Mouse (Mus musculus) lung, embryonic 14.5 days (tissue): ENCODE measurements around the gene Zfp592. TPM values are rescaled to one million over a fixed set of nuclear protein-coding genes. Genes with fewer than 3 reads are reported as not detected.

ENCODE experiments used
- ATAC-seq: fragments of 200-750 bp; cut with Nextera tagmentation; 2 replicates; pipeline ENCODE4 v1.8.0; 2017; ENCODE audit warnings: mild to moderate bottlenecking, moderate TSS enrichment, moderate library complexity; ENCODE audit not compliant: insufficient read depth
- DNase-seq: peaks from one replicate; pipeline ENCODE4 v3.0.0-alpha.2; 2015
- H3K27ac ChIP-seq: fragments of 300-500 bp; sonication (generic); 2 replicates; pipeline ENCODE4 v1.5.1; 2014; ENCODE audit warnings: low read depth, mild to moderate bottlenecking, moderate library complexity
- H3K27me3 ChIP-seq: fragments of 300-500 bp; sonication (generic); 2 replicates; pipeline ENCODE4 v1.6.1; 2014; ENCODE audit warnings: low read length, control low read depth; ENCODE audit not compliant: insufficient read depth
- H3K36me3 ChIP-seq: fragments of 300-500 bp; sonication (generic); 2 replicates; pipeline ENCODE4 v1.6.1; 2014; ENCODE audit warnings: control low read depth; ENCODE audit not compliant: insufficient read depth
- H3K4me1 ChIP-seq: fragments of 300-500 bp; sonication (generic); 2 replicates; pipeline ENCODE4 v1.6.1; 2014; ENCODE audit warnings: antibody characterized with exemption, control low read depth; ENCODE audit not compliant: insufficient read depth
- H3K4me2 ChIP-seq: fragments of 300-500 bp; sonication (generic); 2 replicates; pipeline ENCODE4 v1.6.1; 2014; ENCODE audit warnings: mild to moderate bottlenecking
- H3K4me3 ChIP-seq: fragments of 300-500 bp; sonication (generic); 2 replicates; pipeline ENCODE4 v1.5.1; 2014; ENCODE audit warnings: low read depth, low read length
- H3K9ac ChIP-seq: fragments of 300-500 bp; sonication (generic); 2 replicates; pipeline ENCODE4 v1.6.1; 2014
- H3K9me3 ChIP-seq: fragments of 300-500 bp; sonication (generic); 2 replicates; pipeline ENCODE4 v1.6.1; 2016; ENCODE audit warnings: low read depth, low read length, control low read depth
- CTCF ChIP-seq: IDR thresholded peaks from 2 replicates; pipeline ENCODE4 v1.5.1; 2016; ENCODE audit warnings: antibody characterized with exemption, low read depth
- WGBS: fragments of 180-500 bp; shearing (Covaris S2); extraction: QIAGEN DNeasy Blood & Tissue Kit; methylation state at CpG from one replicate; pipeline ENCODE4 v1.1.7; 2014; 5-methylcytosine and 5-hydroxymethylcytosine counted together
- polyA plus RNA-seq: library from polyadenylated mRNA; unstranded; fragments of >200 nt; fragmentation: Nextera tagmentation; extraction: Ambion mirVana; gene quantifications from 2 replicates; pipeline ENCODE4 v1.2.1, GENCODE M21; 2014

Gene Zfp592
- polyA plus RNA-seq, 1 experiment from 2014 or later, result 18.1 TPM

DNA sequence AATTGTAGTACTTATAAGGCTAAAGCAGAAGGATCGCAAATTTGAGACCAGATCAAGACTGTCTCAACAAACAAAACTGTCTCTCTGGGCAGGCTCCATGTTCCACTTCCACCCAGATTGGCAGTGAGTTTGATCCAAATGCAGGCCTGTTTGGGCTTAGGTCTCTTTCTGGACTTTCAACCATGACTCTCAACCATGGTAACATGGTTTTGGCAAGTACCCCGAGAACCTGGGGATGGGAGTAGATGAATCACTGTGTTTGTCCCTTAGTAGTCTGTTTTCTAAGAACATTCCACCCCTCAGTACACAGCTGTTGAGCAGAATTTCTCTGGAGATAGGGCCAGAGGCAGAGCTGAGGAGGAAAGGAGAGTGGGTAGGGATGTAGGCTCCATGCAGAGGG is 32.3 kb downstream of the Zfp592 start:
- ATAC-seq, result no peak
- Histone ChIP-seq H3K4me3 (no peak overlapping the region), H3K36me3 (peaks cover 78% of the 10 kb centered on the region), H3K9ac (no peak overlapping the region), H3K4me2 (no peak overlapping the region), H3K27ac (no peak overlapping the region), H3K4me1 (no peaks in the 10 kb centered on the region), H3K27me3 (no peaks in the 10 kb centered on the region), H3K9me3 (no peaks in the 10 kb centered on the region)
- no peak for DNase-seq
- 87% methylated on average over 2 of the region's 2 CpGs for WGBS
- TF ChIP-seq CTCF, result no peak

DNA sequence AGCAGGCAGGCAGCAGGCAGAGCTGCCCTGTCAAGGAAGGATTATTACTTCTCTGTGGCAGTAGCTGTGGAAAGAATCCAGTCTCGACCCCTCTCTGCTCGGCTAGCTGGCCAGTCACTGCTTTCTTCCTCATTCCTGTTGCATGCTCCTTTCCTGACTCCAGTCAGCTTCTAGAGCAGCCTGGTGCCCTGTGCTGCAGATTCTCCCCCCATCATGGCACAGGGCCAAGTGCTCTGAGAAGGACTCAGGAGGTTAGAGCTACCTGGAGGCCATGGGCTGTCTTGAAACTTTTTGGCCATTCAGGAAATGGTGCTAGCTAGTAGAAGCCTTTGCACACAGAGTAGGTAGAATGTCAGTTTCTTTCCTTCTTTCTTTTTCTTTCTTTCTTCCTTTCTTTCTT is 46.2 kb downstream of the Zfp592 start:
- 75% methylated on average over 2 of the region's 2 CpGs for WGBS
- H3K36me3 ChIP-seq, result peaks cover 92% of the 10 kb centered on the region

DNA sequence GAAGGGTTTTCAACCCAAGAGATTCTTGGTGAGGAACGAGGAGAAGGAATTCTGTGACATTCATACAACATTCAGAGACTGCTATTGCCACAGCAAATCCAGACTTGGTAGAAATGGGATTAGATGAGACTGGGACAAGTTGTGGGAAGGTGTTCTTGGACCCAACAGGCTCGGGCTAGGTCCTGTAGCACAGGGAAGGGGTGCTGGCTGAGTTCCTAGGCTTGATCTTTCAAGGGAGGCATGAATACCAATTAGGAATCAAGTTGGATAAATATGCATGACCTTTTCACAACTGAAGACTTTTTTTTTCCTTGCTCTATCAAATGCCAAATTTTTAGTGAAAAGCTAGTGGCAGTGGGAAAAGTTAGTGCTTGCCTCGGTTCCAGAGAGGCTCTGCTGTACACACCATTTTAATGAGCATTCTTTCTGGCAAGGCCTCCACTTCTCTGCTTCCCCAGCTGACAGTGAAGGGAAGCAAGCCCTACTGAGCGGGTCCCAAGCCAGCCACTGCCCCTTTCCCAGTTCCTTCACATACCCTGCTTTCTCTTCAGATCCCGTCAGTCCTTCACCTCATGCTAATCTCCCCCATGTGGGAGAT is 49.6 kb downstream of the Zfp592 start:
- H3K27ac ChIP-seq, result no peak overlapping the region
- 81% methylated on average over 5 of the region's 5 CpGs for WGBS
- DNase-seq (no peak), ATAC-seq (no peak)
- H3K27me3 ChIP-seq, result no peaks in the 10 kb centered on the region
- H3K9me3 ChIP-seq, result no peaks in the 10 kb centered on the region
- H3K4me3 ChIP-seq, result no peak overlapping the region
- no peak for TF ChIP-seq CTCF
- H3K4me1 ChIP-seq, result no peaks in the 10 kb centered on the region
- peaks cover 63% of the 10 kb centered on the region for H3K36me3 ChIP-seq
- no peak overlapping the region for H3K9ac ChIP-seq
- no peak overlapping the region for H3K4me2 ChIP-seq

More for the DNA sequence above, 46.2 kb downstream of the Zfp592 start:
- H3K27me3 ChIP-seq, result no peaks in the 10 kb centered on the region
- H3K27ac ChIP-seq, result no peak overlapping the region
- no peaks in the 10 kb centered on the region for H3K4me1 ChIP-seq
- no peak for TF ChIP-seq CTCF
- no peak overlapping the region for H3K4me3 ChIP-seq
- no peak overlapping the region for H3K9ac ChIP-seq
- H3K9me3 ChIP-seq, result no peaks in the 10 kb centered on the region
- H3K4me2 ChIP-seq, result no peak overlapping the region
- ATAC-seq (no peak), DNase-seq (peak; percentile 24)

DNA sequence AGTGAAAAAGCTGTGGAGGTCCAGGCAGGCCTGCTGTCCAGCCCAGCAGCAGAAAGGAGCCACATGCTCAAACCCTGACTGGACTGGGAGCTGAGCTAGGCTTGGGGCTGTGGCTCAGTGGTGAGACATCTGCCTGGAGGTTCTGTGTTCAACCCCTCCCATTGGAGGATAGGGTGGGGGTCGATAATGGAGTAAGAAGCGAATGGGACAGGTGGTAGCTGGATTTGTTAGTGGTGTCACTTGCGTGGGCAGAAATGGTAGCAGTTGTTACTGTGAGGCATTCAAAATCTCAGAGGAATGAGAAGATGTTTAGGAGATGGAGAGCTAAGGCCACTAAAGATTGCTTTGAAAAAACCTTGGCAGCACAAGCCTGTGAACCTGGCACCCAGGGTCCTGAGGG is 54.4 kb downstream of the Zfp592 start:
- no peak for TF ChIP-seq CTCF
- WGBS, result 81% methylated on average over 3 of the region's 3 CpGs

DNA sequence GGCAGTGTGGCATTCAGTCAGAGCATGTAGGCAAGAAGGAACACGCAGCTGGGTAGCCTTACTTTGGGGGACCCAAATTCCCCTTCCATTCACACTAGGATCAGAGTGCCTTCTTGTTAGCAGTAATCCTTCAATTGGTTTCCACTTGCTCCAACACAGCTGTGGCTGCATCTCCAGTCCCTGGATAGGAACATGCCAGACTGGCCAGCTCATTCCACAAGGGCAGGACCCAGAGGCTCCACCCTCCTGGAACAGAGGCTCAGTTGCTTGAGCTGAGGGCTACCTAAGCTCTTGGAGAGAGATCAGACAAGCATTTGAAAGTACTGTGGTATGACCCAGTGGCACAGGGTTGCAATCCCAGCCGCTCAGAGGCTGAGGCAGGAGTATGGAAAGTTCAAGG is 55.0 kb downstream of the Zfp592 start:
- Histone ChIP-seq H3K4me3 (no peak overlapping the region), H3K27me3 (no peaks in the 10 kb centered on the region), H3K9me3 (no peaks in the 10 kb centered on the region), H3K4me1 (no peaks in the 10 kb centered on the region), H3K9ac (no peak overlapping the region), H3K4me2 (no peak overlapping the region), H3K27ac (no peak overlapping the region), H3K36me3 (peaks cover 9% of the 10 kb centered on the region)
- no peak for TF ChIP-seq CTCF
- DNase-seq, result peak; percentile 5
- 81% methylated on average over 2 of the region's 2 CpGs for WGBS
- no peak for ATAC-seq

More for the DNA sequence above, 54.4 kb downstream of the Zfp592 start:
- Histone ChIP-seq H3K9me3 (no peaks in the 10 kb centered on the region), H3K4me2 (no peak overlapping the region), H3K4me3 (no peak overlapping the region), H3K9ac (no peak overlapping the region), H3K36me3 (peaks cover 16% of the 10 kb centered on the region), H3K27ac (no peak overlapping the region), H3K4me1 (no peaks in the 10 kb centered on the region), H3K27me3 (no peaks in the 10 kb centered on the region)
- DNase-seq, result no peak
- no peak for ATAC-seq

DNA sequence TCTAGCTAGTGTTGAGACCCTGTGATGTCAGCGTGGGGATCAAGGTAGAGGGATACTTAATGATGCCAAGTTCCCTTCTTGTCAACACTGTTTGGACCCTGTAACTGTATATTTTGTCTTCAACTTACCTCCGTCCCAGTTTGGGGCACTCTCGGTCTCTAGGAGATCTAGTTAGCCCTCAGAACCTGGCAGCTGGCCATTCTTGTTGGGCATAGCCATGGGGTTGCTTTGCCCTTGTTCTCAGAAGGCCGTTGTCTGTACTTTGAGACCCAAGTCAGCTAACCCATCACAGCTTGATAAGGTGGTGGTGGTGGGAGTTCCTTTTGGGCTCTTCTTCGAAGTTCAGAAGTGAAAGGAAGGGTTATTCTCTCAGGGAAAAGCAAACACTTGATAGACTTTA is 56.5 kb downstream of the Zfp592 start:
- Histone ChIP-seq H3K4me1 (no peaks in the 10 kb centered on the region), H3K27me3 (no peaks in the 10 kb centered on the region), H3K9me3 (no peaks in the 10 kb centered on the region), H3K27ac (no peak overlapping the region), H3K4me3 (no peak overlapping the region), H3K4me2 (no peak overlapping the region), H3K36me3 (no peaks in the 10 kb centered on the region), H3K9ac (no peak overlapping the region)
- WGBS, result 62% methylated on average over 5 of the region's 5 CpGs
- no peak for DNase-seq
- no peak for ATAC-seq
- no peak for TF ChIP-seq CTCF

DNA sequence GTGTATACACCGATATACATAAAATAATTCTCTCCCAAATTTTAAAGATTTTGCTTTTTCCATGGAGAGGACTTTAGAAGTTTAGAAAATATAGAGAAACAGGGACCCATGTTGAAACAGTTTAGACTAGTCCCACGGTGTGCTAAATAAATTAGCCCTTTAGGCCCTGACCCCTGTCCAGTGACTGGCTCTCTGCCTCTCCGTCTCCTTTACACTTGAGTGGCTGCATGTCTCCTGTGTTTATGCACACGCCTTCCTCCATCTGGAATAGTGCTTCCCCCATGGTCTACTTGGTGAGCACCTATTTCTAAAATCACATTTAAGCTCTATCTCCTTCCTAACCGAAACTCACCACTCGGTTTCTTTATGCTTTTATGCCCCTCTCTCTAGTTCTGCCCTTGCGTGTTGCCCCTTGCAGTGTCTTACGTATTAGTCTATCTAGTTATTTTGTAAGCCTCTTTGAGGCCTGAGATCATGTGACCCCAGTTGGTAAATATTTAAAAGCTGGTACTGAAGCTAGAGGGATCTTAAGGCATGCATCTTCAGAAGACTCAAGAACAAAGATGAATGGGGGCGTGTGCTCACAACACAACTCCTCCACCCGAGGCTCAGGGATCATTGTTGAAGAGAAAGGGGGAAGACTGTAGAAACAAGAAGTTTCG is 62.4 kb downstream of the Zfp592 start:
- Histone ChIP-seq H3K9me3 (no peaks in the 10 kb centered on the region), H3K9ac (no peak overlapping the region), H3K27me3 (no peaks in the 10 kb centered on the region), H3K4me3 (no peak overlapping the region), H3K4me1 (peaks cover 28% of the 10 kb centered on the region), H3K27ac (no peak overlapping the region), H3K36me3 (no peaks in the 10 kb centered on the region), H3K4me2 (no peak overlapping the region)
- ATAC-seq, result no peak
- WGBS, result 41% methylated on average over 11 of the region's 11 CpGs
- TF ChIP-seq CTCF, result no peak
- DNase-seq, result peak; percentile 5
